In the genomic region with DNA sequence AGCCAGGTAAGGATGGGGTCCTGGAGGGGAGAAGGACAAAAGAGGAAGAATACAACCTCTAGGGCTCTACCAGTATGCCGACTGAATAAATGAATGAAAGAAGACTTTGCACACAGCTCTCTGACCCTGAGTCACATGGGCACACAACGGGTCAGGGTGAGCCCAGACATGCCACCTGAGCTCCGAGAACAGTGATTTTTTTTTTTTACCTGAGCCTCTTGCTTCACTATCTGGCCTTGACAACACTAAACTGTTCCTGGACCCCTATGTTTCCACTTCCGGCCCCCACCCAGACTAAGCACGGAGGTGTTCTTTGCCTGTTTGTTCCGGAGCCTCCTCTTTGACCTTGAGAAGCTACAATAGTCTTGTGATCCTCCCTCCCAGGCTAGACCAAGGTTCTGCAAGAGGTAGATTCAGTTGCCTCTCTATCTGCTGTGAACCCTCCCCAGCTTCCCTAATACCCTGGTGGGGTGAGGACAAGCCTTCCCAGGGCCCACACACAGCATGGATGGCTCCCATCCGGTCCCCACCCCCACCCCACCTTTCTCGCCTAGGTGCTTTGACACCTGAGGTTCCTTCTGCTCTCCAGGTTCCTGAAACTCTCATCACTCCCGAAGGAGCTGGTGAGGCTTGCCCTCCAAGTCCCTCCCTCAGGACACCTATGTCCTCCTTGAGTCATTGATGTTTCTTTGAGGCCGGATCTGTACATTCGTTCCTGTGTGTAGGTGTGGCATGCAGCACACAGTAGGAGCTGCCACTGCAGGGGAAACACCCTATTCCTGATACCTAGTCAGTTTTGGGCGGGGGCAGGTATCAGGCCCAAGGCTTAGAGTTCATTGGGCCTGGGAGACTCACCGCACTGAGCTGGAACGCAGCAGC, we compare ENCODE assay signal across 19 mouse cellular contexts. TPM values are rescaled to one million over a fixed set of nuclear protein-coding genes. Genes with fewer than 3 reads are reported as not detected.
DNase-seq lines count a peak whose midpoint lies in the region; ATAC-seq and TF ChIP-seq lines count a peak whose summit lies in the region.
"Had no signal": no experiment of that assay in that cellular context is flagged by ENCODE, and none has a peak within 500 bp of the region (broad histone marks: within the 10 kb centered on the region; RNA-seq: fewer than 3 reads in every experiment).

No protein-coding gene starts in this region.

- no peak for TF ChIP-seq POLR2A in lung, adult 2 months (IDR thresholded peaks at IDR 0.05; ENCODE audit: borderline replicate concordance, extremely low read depth, low read depth, low read length)

- H3K9ac ChIP-seq in forebrain, embryonic 15.5 days (replicated peaks), result no peak overlapping the region
- no peak overlapping the region for H3K9ac ChIP-seq in hindbrain, postnatal 0 days (replicated peaks; ENCODE audit: low read length)
- H3K9ac ChIP-seq in neural tube, embryonic 12.5 days, result no peak overlapping the region
- H3K9ac ChIP-seq: liver, embryonic 12.5 days had no signal

- H3K36me3 ChIP-seq in forebrain, embryonic 15.5 days, result no peaks in the 10 kb centered on the region
- no peaks in the 10 kb centered on the region for H3K36me3 ChIP-seq in hindbrain, postnatal 0 days (ENCODE audit: insufficient read depth, low read length)
- no peaks in the 10 kb centered on the region for H3K36me3 ChIP-seq in neural tube, embryonic 12.5 days
- H3K36me3 ChIP-seq: liver, embryonic 12.5 days had no signal

- H3K4me2 ChIP-seq in forebrain, embryonic 15.5 days (replicated peaks), result 0 out of 2 replicates have a peak overlapping the region, but pooled peaks have one; percentile 10
- 0 out of 2 replicates have a peak overlapping the region, but pooled peaks have one; percentile 25 for H3K4me2 ChIP-seq in hindbrain, postnatal 0 days (ENCODE audit: low read depth, low read length)
- H3K4me2 ChIP-seq in neural tube, embryonic 12.5 days (replicated peaks), result peak overlapping the region; percentile 38
- H3K4me2 ChIP-seq: liver, embryonic 12.5 days had no signal

- peak overlapping the region; percentile 78 for H3K27ac ChIP-seq in forebrain, embryonic 15.5 days (replicated peaks)
- no peak overlapping the region; the same call in 1 of the 2 replicates for H3K27ac ChIP-seq in hindbrain, postnatal 0 days
- no peak overlapping the region for H3K27ac ChIP-seq in neural tube, embryonic 12.5 days
- H3K27ac ChIP-seq: gastrocnemius, adult 2 months; liver, embryonic 12.5 days had no signal

- TF ChIP-seq CTCF in hindbrain, postnatal 0 days (IDR thresholded peaks at IDR 0.05; ENCODE audit: low read depth), result no peak
- TF ChIP-seq CTCF in lung, adult 2 months (IDR thresholded peaks at IDR 0.05; ENCODE audit: insufficient read depth, low read length), result no peak

- no peak; the same call in 1 of the 2 replicates for ATAC-seq in forebrain, embryonic 15.5 days (replicated peaks)
- no peak for ATAC-seq in hindbrain, postnatal 0 days
- ATAC-seq in neural tube, embryonic 12.5 days (ENCODE audit: low FRiP score, low read depth), result no peak
- ATAC-seq: CD4-positive, CD25-positive, alpha-beta regulatory T cell, adult 4 months; liver, embryonic 12.5 days; Patski had no signal

- no peaks in the 10 kb centered on the region for H3K9me3 ChIP-seq in forebrain, embryonic 15.5 days
- H3K9me3 ChIP-seq in hindbrain, postnatal 0 days (ENCODE audit: low read length), result no peaks in the 10 kb centered on the region
- no peaks in the 10 kb centered on the region for H3K9me3 ChIP-seq in neural tube, embryonic 12.5 days
- H3K9me3 ChIP-seq: liver, embryonic 12.5 days had no signal

- peaks cover 14% of the 10 kb centered on the region for H3K4me1 ChIP-seq in forebrain, embryonic 15.5 days
- H3K4me1 ChIP-seq in hindbrain, postnatal 0 days (ENCODE audit: insufficient read depth, low read length), result peaks cover 5% of the 10 kb centered on the region; the same call in 1 of the 2 replicates
- peaks cover 14% of the 10 kb centered on the region for H3K4me1 ChIP-seq in neural tube, embryonic 12.5 days
- H3K4me1 ChIP-seq in lung, adult 2 months (ENCODE audit: control insufficient read depth, insufficient read depth, low read length), result no peaks in the 10 kb centered on the region
- H3K4me1 ChIP-seq: liver, embryonic 12.5 days had no signal

- no peaks in the 10 kb centered on the region for H3K27me3 ChIP-seq in forebrain, embryonic 15.5 days
- H3K27me3 ChIP-seq in hindbrain, postnatal 0 days (ENCODE audit: insufficient read depth, low read length), result no peaks in the 10 kb centered on the region
- no peaks in the 10 kb centered on the region for H3K27me3 ChIP-seq in neural tube, embryonic 12.5 days (replicated peaks)
- H3K27me3 ChIP-seq: liver, embryonic 12.5 days had no signal

- no peak overlapping the region for H3K4me3 ChIP-seq in forebrain, embryonic 15.5 days
- no peak overlapping the region for H3K4me3 ChIP-seq in hindbrain, postnatal 0 days (ENCODE audit: low read length)
- H3K4me3 ChIP-seq in neural tube, embryonic 12.5 days, result no peak overlapping the region
- no peak overlapping the region for H3K4me3 ChIP-seq in lung, adult 2 months (replicated peaks; ENCODE audit: extremely low read depth, low read depth, low read length)
- H3K4me3 ChIP-seq: gastrocnemius, adult 2 months; liver, embryonic 12.5 days had no signal

- 64% methylated on average over 14 of the region's 14 CpGs for WGBS in forebrain, embryonic 15.5 days
- WGBS in hindbrain, postnatal 0 days, result 62% methylated on average over 14 of the region's 14 CpGs
- 68% methylated on average over 14 of the region's 14 CpGs for WGBS in neural tube, embryonic 12.5 days
- WGBS in lung, adult 2 months, result 68% methylated on average over 14 of the region's 14 CpGs

- DNase-seq in WW6 (ENCODE audit: low read depth, low spot score), result peak; percentile 42
- DNase-seq in hindbrain, postnatal 0 days (ENCODE audit: low spot score), result no peak
- DNase-seq in heart, adult 18-20 months, result no peak
- DNase-seq in lung, adult 2 months, result no peak
- DNase-seq in testis, postnatal 10 days (ENCODE audit: low spot score), result no peak
- DNase-seq in kidney, postnatal 4 days, result no peak
- DNase-seq: adrenal gland, adult 8-10 months; cerebellum, adult 8-10 months; gastrocnemius, adult 2 months; heart, postnatal 4 days; kidney, adult 8-10 months; lung, postnatal 10 days; right cerebral cortex, postnatal 4 days; thymus, postnatal 14 days had no signal

RNA-seq across cellular contexts. Expression of gene Adgrd1, which starts 58.7 kb away (rescaled TPM):
- 0.09 and 0.20 TPM in 2 replicates for polyA plus RNA-seq in forebrain, embryonic 15.5 days (2015; fragmentation: Nextera tagmentation; extraction: Ambion mirVana)
- 0.52 and 0.54 TPM in 2 replicates for total RNA-seq in hindbrain, postnatal 0 days (2014; rRNA removed)
- polyA plus RNA-seq in hindbrain, postnatal 0 days (2015; fragmentation: Nextera tagmentation; extraction: Ambion mirVana), result 0.21 and 0.23 TPM in 2 replicates
- polyA plus RNA-seq in neural tube, embryonic 12.5 days (2016; fragmentation: Nextera tagmentation; extraction: Ambion mirVana), result 0.06 and 0.08 TPM in 2 replicates
- 1 to 10 TPM; 3.4 to 4.3 TPM for total RNA-seq in heart, adult 18-20 months (2021)
- polyA plus RNA-seq in lung, adult 2 months (2012; rRNA removed), result 6.0 and 8.3 TPM in 2 replicates
